Mouse (Mus musculus): ENCODE measurements around the gene Pgm3. TPM values are rescaled to one million over a fixed set of nuclear protein-coding genes. Genes with fewer than 3 reads are reported as not detected.

The Pgm3 gene
- polyA plus RNA-seq, 1 experiment from 2014 or later = 35.0 TPM

GRCm38 (mm10) chr9:86554641-86555040 lies 17.0 kb downstream of the Pgm3 start:
- WGBS = 95% methylated on average over 4 of the region's 4 CpGs
- no peaks in the 10 kb centered on the region for H3K4me1 ChIP-seq (replicated peaks)
- H3K9me3 ChIP-seq = no peaks in the 10 kb centered on the region
- H3K4me3 ChIP-seq = no peak overlapping the region
- no peak overlapping the region for H3K27ac ChIP-seq (replicated peaks)
- ATAC-seq (ENCODE audit: low FRiP score, low read depth) = no peak
- H3K27me3 ChIP-seq = no peaks in the 10 kb centered on the region
- peaks cover 81% of the 10 kb centered on the region for H3K36me3 ChIP-seq
- no peak overlapping the region for H3K4me2 ChIP-seq
- no peak overlapping the region for H3K9ac ChIP-seq

- Histone ChIP-seq H3K36me3 (peaks cover 79% of the 10 kb centered on the region), H3K27ac (replicated peaks) (no peak overlapping the region), H3K4me1 (replicated peaks) (no peaks in the 10 kb centered on the region), H3K4me3 (no peak overlapping the region), H3K27me3 (no peaks in the 10 kb centered on the region), H3K4me2 (no peak overlapping the region), H3K9ac (no peak overlapping the region), H3K9me3 (no peaks in the 10 kb centered on the region)
- WGBS = 88% methylated on average over 9 of the region's 9 CpGs
- ATAC-seq (ENCODE audit: low FRiP score, low read depth) = no peak
Observed at GRCm38 (mm10) chr9:86553886-86554285, 17.8 kb downstream of the Pgm3 start.

GRCm38 (mm10) chr9:86550717-86551116 lies 20.9 kb downstream of the Pgm3 start:
- ATAC-seq (ENCODE audit: low FRiP score, low read depth) = no peak
- no peak overlapping the region for H3K27ac ChIP-seq (replicated peaks)
- no peaks in the 10 kb centered on the region for H3K4me1 ChIP-seq (replicated peaks)
- no peak overlapping the region for H3K4me2 ChIP-seq
- no peak overlapping the region for H3K9ac ChIP-seq
- 98% methylated on average over 3 of the region's 3 CpGs for WGBS
- peaks cover 76% of the 10 kb centered on the region for H3K36me3 ChIP-seq
- no peak overlapping the region for H3K4me3 ChIP-seq
- H3K9me3 ChIP-seq = no peaks in the 10 kb centered on the region
- no peaks in the 10 kb centered on the region for H3K27me3 ChIP-seq

- H3K9ac ChIP-seq = no peak overlapping the region
- no peaks in the 10 kb centered on the region for H3K27me3 ChIP-seq
- ATAC-seq (ENCODE audit: low FRiP score, low read depth) = no peak
- no peaks in the 10 kb centered on the region for H3K9me3 ChIP-seq
- WGBS = 91% methylated on average over 5 of the region's 5 CpGs
- peaks cover 77% of the 10 kb centered on the region for H3K36me3 ChIP-seq
- no peak overlapping the region for H3K27ac ChIP-seq (replicated peaks)
- no peaks in the 10 kb centered on the region for H3K4me1 ChIP-seq (replicated peaks)
- no peak overlapping the region for H3K4me2 ChIP-seq
- H3K4me3 ChIP-seq = no peak overlapping the region
Observed at GRCm38 (mm10) chr9:86549637-86550162, 21.9 kb downstream of the Pgm3 start.

GRCm38 (mm10) chr9:86544559-86544958 lies 27.1 kb downstream of the Pgm3 start:
- H3K9me3 ChIP-seq = no peaks in the 10 kb centered on the region
- H3K36me3 ChIP-seq = peaks cover 70% of the 10 kb centered on the region
- H3K4me3 ChIP-seq = no peak overlapping the region
- no peak overlapping the region for H3K4me2 ChIP-seq
- H3K27ac ChIP-seq (replicated peaks) = no peak overlapping the region
- no peak for ATAC-seq (ENCODE audit: low FRiP score, low read depth)
- no peaks in the 10 kb centered on the region for H3K4me1 ChIP-seq (replicated peaks)
- no peak overlapping the region for H3K9ac ChIP-seq
- WGBS = 80% methylated on average over 1 of the region's 1 CpGs
- H3K27me3 ChIP-seq = no peaks in the 10 kb centered on the region

GRCm38 (mm10) chr9:86543451-86543850 lies 28.2 kb downstream of the Pgm3 start:
- Histone ChIP-seq H3K9me3 (no peaks in the 10 kb centered on the region), H3K36me3 (peaks cover 61% of the 10 kb centered on the region)
- WGBS = 84% methylated on average over 3 of the region's 3 CpGs

GRCm38 (mm10) chr9:86534071-86534470 lies 37.6 kb downstream of the Pgm3 start:
- ATAC-seq (ENCODE audit: low FRiP score, low read depth) = no peak
- Histone ChIP-seq H3K4me3 (no peak overlapping the region), H3K9me3 (no peaks in the 10 kb centered on the region), H3K27me3 (no peaks in the 10 kb centered on the region), H3K9ac (no peak overlapping the region), H3K4me2 (no peak overlapping the region), H3K36me3 (peaks cover 35% of the 10 kb centered on the region), H3K27ac (replicated peaks) (no peak overlapping the region), H3K4me1 (replicated peaks) (no peaks in the 10 kb centered on the region)
- WGBS = 94% methylated on average over 5 of the region's 5 CpGs

More at GRCm38 (mm10) chr9:86543451-86543850, 28.2 kb downstream of the Pgm3 start:
- H3K4me1 ChIP-seq (replicated peaks) = no peaks in the 10 kb centered on the region
- no peak overlapping the region for H3K9ac ChIP-seq
- no peaks in the 10 kb centered on the region for H3K27me3 ChIP-seq
- no peak overlapping the region for H3K4me3 ChIP-seq
- no peak overlapping the region for H3K4me2 ChIP-seq
- no peak overlapping the region for H3K27ac ChIP-seq (replicated peaks)
- ATAC-seq (ENCODE audit: low FRiP score, low read depth) = no peak

- Histone ChIP-seq H3K4me1 (replicated peaks) (no peaks in the 10 kb centered on the region), H3K4me2 (no peak overlapping the region), H3K27me3 (no peaks in the 10 kb centered on the region), H3K9ac (no peak overlapping the region), H3K36me3 (peaks cover 51% of the 10 kb centered on the region), H3K27ac (replicated peaks) (no peak overlapping the region), H3K4me3 (no peak overlapping the region), H3K9me3 (no peaks in the 10 kb centered on the region)
- WGBS = 66% methylated on average over 2 of the region's 2 CpGs
- no peak for ATAC-seq (ENCODE audit: low FRiP score, low read depth)
Observed at GRCm38 (mm10) chr9:86525600-86525999, 46.0 kb downstream of the Pgm3 start.

- Histone ChIP-seq H3K9me3 (no peaks in the 10 kb centered on the region), H3K9ac (no peak overlapping the region), H3K4me3 (no peak overlapping the region), H3K4me2 (no peak overlapping the region), H3K27ac (replicated peaks) (no peak overlapping the region), H3K36me3 (peaks cover 65% of the 10 kb centered on the region), H3K4me1 (replicated peaks) (no peaks in the 10 kb centered on the region), H3K27me3 (no peaks in the 10 kb centered on the region)
- ATAC-seq (ENCODE audit: low FRiP score, low read depth) = no peak
Observed at GRCm38 (mm10) chr9:86522335-86522734, 49.3 kb downstream of the Pgm3 start.

- Histone ChIP-seq H3K4me2 (no peak overlapping the region), H3K9me3 (no peaks in the 10 kb centered on the region), H3K9ac (no peak overlapping the region), H3K27me3 (no peaks in the 10 kb centered on the region), H3K4me3 (no peak overlapping the region), H3K36me3 (peaks cover 72% of the 10 kb centered on the region), H3K4me1 (replicated peaks) (no peaks in the 10 kb centered on the region), H3K27ac (replicated peaks) (no peak overlapping the region)
- ATAC-seq (ENCODE audit: low FRiP score, low read depth) = no peak
- WGBS = 97% methylated on average over 4 of the region's 4 CpGs
Observed at GRCm38 (mm10) chr9:86514798-86515197, 56.8 kb downstream of the Pgm3 start.

- no peak for ATAC-seq (ENCODE audit: low FRiP score, low read depth)
- Histone ChIP-seq H3K9ac (no peak overlapping the region), H3K4me1 (replicated peaks) (no peaks in the 10 kb centered on the region), H3K27ac (replicated peaks) (no peak overlapping the region), H3K9me3 (no peaks in the 10 kb centered on the region), H3K4me3 (no peak overlapping the region), H3K27me3 (no peaks in the 10 kb centered on the region), H3K4me2 (no peak overlapping the region), H3K36me3 (peaks cover 71% of the 10 kb centered on the region)
- 90% methylated on average over 3 of the region's 3 CpGs for WGBS
Observed at GRCm38 (mm10) chr9:86514390-86514789, 57.3 kb downstream of the Pgm3 start.

- Histone ChIP-seq H3K36me3 (peaks cover 69% of the 10 kb centered on the region), H3K9me3 (no peaks in the 10 kb centered on the region), H3K9ac (no peak overlapping the region), H3K27me3 (no peaks in the 10 kb centered on the region), H3K4me2 (no peak overlapping the region), H3K4me1 (replicated peaks) (no peaks in the 10 kb centered on the region), H3K27ac (replicated peaks) (no peak overlapping the region), H3K4me3 (no peak overlapping the region)
- 70% methylated on average over 5 of the region's 5 CpGs for WGBS
- no peak for ATAC-seq (ENCODE audit: low FRiP score, low read depth)
Observed at GRCm38 (mm10) chr9:86513733-86514132, 57.9 kb downstream of the Pgm3 start.

GRCm38 (mm10) chr9:86507437-86507836 lies 64.2 kb downstream of the Pgm3 start:
- no peak for ATAC-seq (ENCODE audit: low FRiP score, low read depth)
- Histone ChIP-seq H3K4me3 (no peak overlapping the region), H3K4me2 (no peak overlapping the region), H3K4me1 (replicated peaks) (no peaks in the 10 kb centered on the region), H3K36me3 (peaks cover 52% of the 10 kb centered on the region), H3K27me3 (no peaks in the 10 kb centered on the region), H3K9me3 (no peaks in the 10 kb centered on the region), H3K27ac (replicated peaks) (no peak overlapping the region), H3K9ac (no peak overlapping the region)
- WGBS = 91% methylated on average over 4 of the region's 4 CpGs

Measured in hindbrain, embryonic 15.5 days (tissue).